Mouse (Mus musculus) spleen, adult 2 months (tissue): ENCODE results near the gene Adamtsl2. TPM values are rescaled to one million over a fixed set of nuclear protein-coding genes. Genes with fewer than 3 reads are reported as not detected.

ENCODE experiments used
- DNase-seq, 2 experiments: peaks; one replicate each; pipeline versions ENCODE4 v3.0.0 to v3.0.0-alpha.2; 2012 to 2021; ENCODE audit warnings: low spot score in 2 of 2, low read depth in 1 of 2
- H3K27ac ChIP-seq: fragments of 200-500 bp; 2 replicates; pipeline ENCODE4 v1.5.1; 2012; ENCODE audit warnings: low read length, inconsistent platforms; ENCODE audit not compliant: insufficient read depth
- H3K27me3 ChIP-seq: fragments of 200-500 bp; 2 replicates; pipeline ENCODE4 v1.6.1; 2012; ENCODE audit warnings: mild to moderate bottlenecking, moderate library complexity, low read length, inconsistent platforms; ENCODE audit not compliant: control insufficient read depth, insufficient read depth
- H3K36me3 ChIP-seq: fragments of 200-500 bp; 2 replicates; pipeline ENCODE4 v1.6.1; 2012; ENCODE audit warnings: mild to moderate bottlenecking, low read length, inconsistent platforms; ENCODE audit not compliant: control insufficient read depth, insufficient read depth
- H3K4me1 ChIP-seq: fragments of 200-500 bp; 2 replicates; pipeline ENCODE4 v1.6.1; 2011; ENCODE audit warnings: inconsistent platforms; ENCODE audit not compliant: control insufficient read depth, insufficient read depth, insufficient read length
- H3K4me3 ChIP-seq: fragments of 200-500 bp; 2 replicates; pipeline ENCODE4 v1.5.1; 2011; ENCODE audit warnings: mild to moderate bottlenecking, inconsistent platforms; ENCODE audit not compliant: insufficient read depth, insufficient read length; ENCODE audit errors: extremely low read depth
- CTCF ChIP-seq: fragments of 200-500 bp; IDR thresholded peaks from 2 replicates; pipeline ENCODE4 v1.5.1; 2011; ENCODE audit warnings: mild to moderate bottlenecking, inconsistent platforms; ENCODE audit not compliant: insufficient read depth, insufficient read length, insufficient replicate concordance; ENCODE audit errors: extremely low read depth
- POLR2A ChIP-seq: fragments of 200-500 bp; IDR thresholded peaks from 2 replicates; pipeline ENCODE4 v1.6.1; 2011; ENCODE audit warnings: low read depth, low read length, inconsistent platforms
- WGBS: fragments of 180-500 bp; shearing (Covaris S2); methylation state at CpG from one replicate; pipeline ENCODE4 v1.1.7; 2018; 5-methylcytosine and 5-hydroxymethylcytosine counted together
- polyA plus RNA-seq: library from polyadenylated mRNA; depleted of rRNA; stranded (reverse); fragments of >200 nt; gene quantifications from 2 replicates; pipeline ENCODE4 v1.2.3, GENCODE M21; 2012

Adamtsl2 gene
- polyA plus RNA-seq, 1 experiment: 45.1 TPM

GRCm38 (mm10) chr2:27073407-27073806 is 5.8 kb upstream of the Adamtsl2 start:
- H3K36me3 ChIP-seq: no peaks in the 10 kb centered on the region
- 85% methylated on average over 4 of the region's 4 CpGs for WGBS
- DNase-seq: no peak
- TF ChIP-seq POLR2A (no peak), CTCF (no peak)
- peaks cover 3% of the 10 kb centered on the region; the same call in 1 of the 2 replicates for H3K4me1 ChIP-seq
- H3K27me3 ChIP-seq: no peaks in the 10 kb centered on the region
- no peak overlapping the region for H3K27ac ChIP-seq
- no peak overlapping the region for H3K4me3 ChIP-seq

GRCm38 (mm10) chr2:27074804-27075203 is 4.4 kb upstream of the Adamtsl2 start:
- Histone ChIP-seq H3K27me3 (no peaks in the 10 kb centered on the region), H3K27ac (no peak overlapping the region), H3K4me3 (no peak overlapping the region), H3K36me3 (no peaks in the 10 kb centered on the region), H3K4me1 (peaks cover 14% of the 10 kb centered on the region; the same call in 1 of the 2 replicates)
- DNase-seq: no peak
- TF ChIP-seq CTCF (no peak), POLR2A (no peak)
- WGBS: 97% methylated on average over 4 of the region's 4 CpGs

- Histone ChIP-seq H3K27ac (no peak overlapping the region), H3K4me3 (no peak overlapping the region), H3K27me3 (no peaks in the 10 kb centered on the region), H3K4me1 (peaks cover 14% of the 10 kb centered on the region; the same call in 1 of the 2 replicates), H3K36me3 (no peaks in the 10 kb centered on the region)
- 73% methylated on average over 3 of the region's 3 CpGs for WGBS
- peak; percentile 12 to 37 for DNase-seq
- TF ChIP-seq POLR2A (no peak), CTCF (peak; percentile 43; the same call in 1 of the 2 replicates)
Observed at GRCm38 (mm10) chr2:27075485-27075884, 3.7 kb upstream of the Adamtsl2 start.

- no peak for TF ChIP-seq POLR2A
- TF ChIP-seq CTCF: peak; percentile 17; the same call in 1 of the 2 replicates
- 68% methylated on average over 10 of the region's 10 CpGs for WGBS
- no peak overlapping the region for H3K4me3 ChIP-seq
- no peak for DNase-seq
- H3K27me3 ChIP-seq: no peaks in the 10 kb centered on the region
- H3K4me1 ChIP-seq: peaks cover 14% of the 10 kb centered on the region; the same call in 1 of the 2 replicates
- H3K27ac ChIP-seq: no peak overlapping the region
- H3K36me3 ChIP-seq: no peaks in the 10 kb centered on the region
Observed at GRCm38 (mm10) chr2:27077655-27078244, 1.4 kb upstream of the Adamtsl2 start.

- H3K27me3 ChIP-seq: no peaks in the 10 kb centered on the region
Observed at GRCm38 (mm10) chr2:27078312-27078711, 867 bp upstream of the Adamtsl2 start.

GRCm38 (mm10) chr2:27079649-27080048 is 470 bp downstream of the Adamtsl2 start:
- Histone ChIP-seq H3K27me3 (no peaks in the 10 kb centered on the region), H3K36me3 (no peaks in the 10 kb centered on the region), H3K27ac (0 out of 2 replicates have a peak overlapping the region, but pooled peaks have one; percentile 21), H3K4me1 (peaks cover 14% of the 10 kb centered on the region; the same call in 1 of the 2 replicates), H3K4me3 (no peak overlapping the region; the same call in 1 of the 2 replicates)
- 64% methylated on average over 2 of the region's 2 CpGs for WGBS
- DNase-seq: no peak
- TF ChIP-seq POLR2A: no peak
- no peak for TF ChIP-seq CTCF

More at GRCm38 (mm10) chr2:27078312-27078711, 867 bp upstream of the Adamtsl2 start:
- H3K36me3 ChIP-seq: no peaks in the 10 kb centered on the region
- no peak for TF ChIP-seq POLR2A
- TF ChIP-seq CTCF: no peak
- H3K4me1 ChIP-seq: peaks cover 14% of the 10 kb centered on the region; the same call in 1 of the 2 replicates
- no peak overlapping the region for H3K27ac ChIP-seq
- no peak for DNase-seq
- 21% methylated on average over 2 of the region's 2 CpGs for WGBS
- H3K4me3 ChIP-seq: no peak overlapping the region
